Mouse (Mus musculus) C2C12 (cell line): ENCODE results near the gene Abcc5.

Source experiments
- CEBPB ChIP-seq: IDR thresholded peaks from one replicate; pipeline ENCODE4 v1.6.1; 2011; ENCODE audit warnings: low read depth, mild to moderate bottlenecking, control low read depth, moderate library complexity
- CTCF ChIP-seq: IDR thresholded peaks from one replicate; pipeline ENCODE4 v1.5.1; 2011; ENCODE audit not compliant: control insufficient read depth, insufficient read depth, insufficient read length
- FOSL1 ChIP-seq: IDR thresholded peaks from one replicate; pipeline ENCODE4 v1.8.0; 2011; ENCODE audit warnings: mild to moderate bottlenecking, low read length; ENCODE audit not compliant: poor library complexity, insufficient read depth, severe bottlenecking
- MAX ChIP-seq: IDR thresholded peaks from one replicate; pipeline ENCODE4 v1.6.1; 2011; ENCODE audit warnings: mild to moderate bottlenecking, control low read depth
- MYOD1 ChIP-seq: IDR thresholded peaks from one replicate; pipeline ENCODE4 v1.6.1; 2011; ENCODE audit warnings: low read depth; ENCODE audit not compliant: control insufficient read depth, insufficient read length
- MYOG ChIP-seq: IDR thresholded peaks from one replicate; pipeline ENCODE4 v1.6.1; 2011; ENCODE audit not compliant: control insufficient read depth, insufficient read length; ENCODE audit errors: extremely low read depth
- USF1 ChIP-seq: IDR thresholded peaks from one replicate; pipeline ENCODE4 v1.6.1; 2011; ENCODE audit warnings: low read depth, mild to moderate bottlenecking, control low read depth, moderate library complexity

- TF ChIP-seq CTCF (no peak), MYOD1 (no peak), USF1 (no peak), MAX (no peak), MYOG (no peak), FOSL1 (no peak), CEBPB (no peak)
Measured at GRCm38 (mm10) chr16:20316770-20317169, 109.4 kb downstream of the Abcc5 start.
